Mouse (Mus musculus) forebrain, embryonic 11.5 days (tissue): ENCODE measurements around the gene Zdhhc6. TPM values are rescaled to one million over a fixed set of nuclear protein-coding genes. Genes with fewer than 3 reads are reported as not detected.

Source experiments
- ATAC-seq: fragments of 200-750 bp; cut with Nextera tagmentation; replicated peaks from 2 replicates; pipeline ENCODE4 v1.8.0; 2017; ENCODE audit warnings: moderate TSS enrichment; ENCODE audit not compliant: low FRiP score
- DNase-seq: peaks from one replicate; pipeline ENCODE4 v3.0.0-alpha.2; 2017; ENCODE audit warnings: low spot score
- H3K27ac ChIP-seq: fragments of 300-500 bp; sonication (generic); 2 replicates; pipeline ENCODE4 v1.5.1; 2014; ENCODE audit warnings: low read depth, low read length
- H3K27me3 ChIP-seq: fragments of 300-500 bp; sonication (generic); 2 replicates; pipeline ENCODE4 v1.6.1; 2014; ENCODE audit warnings: mild to moderate bottlenecking, low read length, mixed read lengths; ENCODE audit not compliant: control insufficient read depth, insufficient read depth
- H3K36me3 ChIP-seq: fragments of 300-500 bp; sonication (generic); 2 replicates; pipeline ENCODE4 v1.6.1; 2014; ENCODE audit warnings: mild to moderate bottlenecking, low read length, moderate library complexity, mixed read lengths; ENCODE audit not compliant: control insufficient read depth, insufficient read depth
- H3K4me1 ChIP-seq: fragments of 300-500 bp; sonication (generic); replicated peaks from 2 replicates; pipeline ENCODE4 v1.6.1; 2014; ENCODE audit warnings: low read length, mixed read lengths; ENCODE audit not compliant: control insufficient read depth, insufficient read depth
- H3K4me2 ChIP-seq: fragments of 300-500 bp; sonication (generic); 2 replicates; pipeline ENCODE4 v1.6.1; 2014; ENCODE audit warnings: low read depth, mild to moderate bottlenecking, low read length, moderate library complexity, mixed read lengths; ENCODE audit not compliant: severe bottlenecking
- H3K4me3 ChIP-seq: fragments of 300-500 bp; sonication (generic); 2 replicates; pipeline ENCODE4 v1.5.1; 2014; ENCODE audit warnings: low read depth, low read length
- H3K9ac ChIP-seq: fragments of 300-500 bp; sonication (generic); 2 replicates; pipeline ENCODE4 v1.6.1; 2014; ENCODE audit warnings: low read length
- H3K9me3 ChIP-seq: fragments of 300-500 bp; sonication (generic); 2 replicates; pipeline ENCODE4 v1.6.1; 2016; ENCODE audit warnings: low read length, mixed read lengths; ENCODE audit not compliant: control insufficient read depth
- WGBS: fragments of 180-500 bp; shearing (Covaris S2); extraction: QIAGEN DNeasy Blood & Tissue Kit; methylation state at CpG from one replicate; pipeline ENCODE4 v1.1.7; 2014; 5-methylcytosine and 5-hydroxymethylcytosine counted together
- polyA plus RNA-seq: library from polyadenylated mRNA; unstranded; fragments of >200 nt; fragmentation: Nextera tagmentation; extraction: Ambion mirVana; gene quantifications from 2 replicates; pipeline ENCODE4 v1.2.1, GENCODE M21; 2014

Zdhhc6 gene
- polyA plus RNA-seq: 117 and 126 TPM in 2 replicates

GRCm38 (mm10) chr19:55315452-55316108 is at the start of gene Zdhhc6:
Gene Zdhhc6 (minus strand): TSS chr19:55316032.
- H3K4me3 ChIP-seq: peak within 1 kb of the TSS; percentile 86
- peaks cover 3% of the 10 kb centered on the region; the same call in 1 of the 2 replicates for H3K36me3 ChIP-seq
- ATAC-seq: peak; percentile 85
- H3K4me2 ChIP-seq: peak within 1 kb of the TSS; percentile 92
- peak within 1 kb of the TSS; percentile 64 for H3K27ac ChIP-seq
- no peaks in the 10 kb centered on the region for H3K27me3 ChIP-seq
- peak within 1 kb of the TSS; percentile 84 for H3K9ac ChIP-seq
- no peaks in the 10 kb centered on the region for H3K9me3 ChIP-seq
- H3K4me1 ChIP-seq: peaks cover 12% of the 10 kb centered on the region
- DNase-seq: peak; percentile 88
- under 1% methylated on average over 60 of the region's 60 CpGs for WGBS

GRCm38 (mm10) chr19:55362606-55363005 is 46.8 kb upstream of the Zdhhc6 start:
- Histone ChIP-seq H3K27ac (no peak overlapping the region), H3K4me1 (no peaks in the 10 kb centered on the region), H3K9ac (no peak overlapping the region), H3K4me3 (no peak overlapping the region), H3K4me2 (no peak overlapping the region), H3K27me3 (no peaks in the 10 kb centered on the region), H3K9me3 (no peaks in the 10 kb centered on the region), H3K36me3 (no peaks in the 10 kb centered on the region)
- DNase-seq: no peak
- ATAC-seq: no peak
- WGBS: 94% methylated on average over 9 of the region's 9 CpGs

- H3K9ac ChIP-seq: no peak overlapping the region
- H3K27me3 ChIP-seq: no peaks in the 10 kb centered on the region
- ATAC-seq: no peak
- no peak overlapping the region for H3K4me2 ChIP-seq
- H3K27ac ChIP-seq: no peak overlapping the region
- WGBS: 83% methylated on average over 9 of the region's 9 CpGs
- H3K36me3 ChIP-seq: no peaks in the 10 kb centered on the region
- no peaks in the 10 kb centered on the region for H3K9me3 ChIP-seq
- no peaks in the 10 kb centered on the region for H3K4me1 ChIP-seq
- no peak overlapping the region for H3K4me3 ChIP-seq
- DNase-seq: no peak
Observed at GRCm38 (mm10) chr19:55350673-55351378, 35.0 kb upstream of the Zdhhc6 start.

- H3K27ac ChIP-seq: no peak overlapping the region
- WGBS: 88% methylated on average over 3 of the region's 3 CpGs
- no peaks in the 10 kb centered on the region for H3K4me1 ChIP-seq
- no peak for ATAC-seq
- no peak for DNase-seq
- H3K36me3 ChIP-seq: no peaks in the 10 kb centered on the region
- no peaks in the 10 kb centered on the region for H3K9me3 ChIP-seq
- no peak overlapping the region for H3K9ac ChIP-seq
- H3K27me3 ChIP-seq: no peaks in the 10 kb centered on the region
- H3K4me2 ChIP-seq: no peak overlapping the region
- H3K4me3 ChIP-seq: no peak overlapping the region
Observed at GRCm38 (mm10) chr19:55348187-55348586, 32.4 kb upstream of the Zdhhc6 start.

- H3K4me2 ChIP-seq: no peak overlapping the region
- 90% methylated on average over 9 of the region's 9 CpGs for WGBS
- no peaks in the 10 kb centered on the region for H3K9me3 ChIP-seq
- H3K4me3 ChIP-seq: no peak overlapping the region
- no peaks in the 10 kb centered on the region for H3K36me3 ChIP-seq
- H3K27ac ChIP-seq: no peak overlapping the region
- no peak for ATAC-seq
- no peak overlapping the region for H3K9ac ChIP-seq
- H3K27me3 ChIP-seq: no peaks in the 10 kb centered on the region
- no peak for DNase-seq
- no peaks in the 10 kb centered on the region for H3K4me1 ChIP-seq
Observed at GRCm38 (mm10) chr19:55343274-55343673, 27.4 kb upstream of the Zdhhc6 start.

- H3K4me2 ChIP-seq: no peak overlapping the region
- ATAC-seq (no peak), DNase-seq (no peak)
- no peaks in the 10 kb centered on the region for H3K9me3 ChIP-seq
- WGBS: 90% methylated on average over 7 of the region's 7 CpGs
- no peak overlapping the region for H3K4me3 ChIP-seq
- no peak overlapping the region for H3K9ac ChIP-seq
- H3K36me3 ChIP-seq: no peaks in the 10 kb centered on the region
- no peaks in the 10 kb centered on the region for H3K4me1 ChIP-seq
- H3K27me3 ChIP-seq: no peaks in the 10 kb centered on the region
- no peak overlapping the region for H3K27ac ChIP-seq
Observed at GRCm38 (mm10) chr19:55342423-55342822, 26.6 kb upstream of the Zdhhc6 start.

- no peak overlapping the region for H3K4me3 ChIP-seq
- H3K9ac ChIP-seq: no peak overlapping the region
- H3K36me3 ChIP-seq: no peaks in the 10 kb centered on the region
- no peaks in the 10 kb centered on the region; the same call in 1 of the 2 replicates for H3K4me1 ChIP-seq
- ATAC-seq (no peak), DNase-seq (no peak)
- H3K27ac ChIP-seq: no peak overlapping the region
- 79% methylated on average over 3 of the region's 3 CpGs for WGBS
- H3K9me3 ChIP-seq: no peaks in the 10 kb centered on the region
- H3K4me2 ChIP-seq: no peak overlapping the region
- H3K27me3 ChIP-seq: no peaks in the 10 kb centered on the region
Observed at GRCm38 (mm10) chr19:55341377-55341776, 25.5 kb upstream of the Zdhhc6 start.

GRCm38 (mm10) chr19:55340521-55340920 is 24.7 kb upstream of the Zdhhc6 start:
- Histone ChIP-seq H3K9me3 (no peaks in the 10 kb centered on the region), H3K4me3 (no peak overlapping the region), H3K9ac (no peak overlapping the region), H3K36me3 (no peaks in the 10 kb centered on the region), H3K4me1 (no peaks in the 10 kb centered on the region; the same call in 1 of the 2 replicates), H3K27me3 (no peaks in the 10 kb centered on the region), H3K27ac (no peak overlapping the region), H3K4me2 (no peak overlapping the region)
- ATAC-seq: no peak
- 91% methylated on average over 6 of the region's 6 CpGs for WGBS
- no peak for DNase-seq
